Mouse (Mus musculus) cortical plate, adult 2 months (tissue): ENCODE data around the gene Psmg4.

Source experiments
- CTCF ChIP-seq: fragments of 200-500 bp; IDR thresholded peaks from 2 replicates; pipeline ENCODE4 v1.5.1; 2011; ENCODE audit warnings: mild to moderate bottlenecking, control low read depth, low read length; ENCODE audit not compliant: insufficient read depth; ENCODE audit errors: extremely low read depth
- POLR2A ChIP-seq: fragments of 200-500 bp; IDR thresholded peaks from 2 replicates; pipeline ENCODE4 v1.6.1; 2011; ENCODE audit warnings: mild to moderate bottlenecking, low read length, control low read depth; ENCODE audit not compliant: insufficient read depth; ENCODE audit errors: extremely low read depth

- TF ChIP-seq CTCF (no peak), POLR2A (no peak)
Measured at GRCm38 (mm10) chr13:34120536-34120935, 42.2 kb upstream of the Psmg4 start.
